Mouse (Mus musculus) hindbrain, postnatal 0 days (tissue): ENCODE data around the gene Cntln. TPM values are rescaled to one million over a fixed set of nuclear protein-coding genes. Genes with fewer than 3 reads are reported as not detected.

Source experiments
- ATAC-seq: fragments of 200-750 bp; cut with Nextera tagmentation; 2 replicates; pipeline ENCODE4 v1.8.0; 2017; ENCODE audit warnings: mild to moderate bottlenecking, moderate TSS enrichment, moderate library complexity
- DNase-seq: peaks from one replicate; pipeline ENCODE4 v3.0.0-alpha.2; 2015; ENCODE audit warnings: low spot score
- H3K27ac ChIP-seq: fragments of 300-500 bp; sonication (generic); 2 replicates; pipeline ENCODE4 v1.5.1; 2014; ENCODE audit warnings: mild to moderate bottlenecking
- H3K27me3 ChIP-seq: fragments of 300-500 bp; sonication (generic); 2 replicates; pipeline ENCODE4 v1.6.1; 2014; ENCODE audit warnings: low read length, mixed read lengths; ENCODE audit not compliant: insufficient read depth
- H3K36me3 ChIP-seq: fragments of 300-500 bp; sonication (generic); 2 replicates; pipeline ENCODE4 v1.6.1; 2014; ENCODE audit warnings: low read length, mixed read lengths; ENCODE audit not compliant: insufficient read depth
- H3K4me1 ChIP-seq: fragments of 300-500 bp; sonication (generic); 2 replicates; pipeline ENCODE4 v1.6.1; 2014; ENCODE audit warnings: antibody characterized with exemption, low read length, mixed read lengths; ENCODE audit not compliant: insufficient read depth
- H3K4me2 ChIP-seq: fragments of 300-500 bp; sonication (generic); 2 replicates; pipeline ENCODE4 v1.6.1; 2014; ENCODE audit warnings: low read depth, mild to moderate bottlenecking, low read length, moderate library complexity, mixed read lengths
- H3K4me3 ChIP-seq: fragments of 300-500 bp; sonication (generic); 2 replicates; pipeline ENCODE4 v1.5.1; 2014; ENCODE audit warnings: low read length
- H3K9ac ChIP-seq: fragments of 300-500 bp; sonication (generic); replicated peaks from 2 replicates; pipeline ENCODE4 v1.6.1; 2014; ENCODE audit warnings: mild to moderate bottlenecking, low read length, moderate library complexity, mixed read lengths
- H3K9me3 ChIP-seq: fragments of 300-500 bp; sonication (generic); 2 replicates; pipeline ENCODE4 v1.6.1; 2016; ENCODE audit warnings: low read length, mixed read lengths
- CTCF ChIP-seq: IDR thresholded peaks from 2 replicates; pipeline ENCODE4 v1.5.1; 2016; ENCODE audit warnings: antibody characterized with exemption, control low read depth, low read depth
- WGBS: fragments of 180-500 bp; shearing (Covaris S2); extraction: QIAGEN DNeasy Blood & Tissue Kit; methylation state at CpG from one replicate; pipeline ENCODE4 v1.1.7; 2014; 5-methylcytosine and 5-hydroxymethylcytosine counted together
- polyA plus RNA-seq: library from polyadenylated mRNA; unstranded; fragments of >200 nt; fragmentation: Nextera tagmentation; extraction: Ambion mirVana; gene quantifications from 2 replicates; pipeline ENCODE4 v1.2.1, GENCODE M21; 2015
- total RNA-seq: library from RNA; depleted of rRNA; stranded (reverse); fragments of >200 nt; gene quantifications from 2 replicates; pipeline ENCODE4 v1.2.3, GENCODE M21; 2014

Cntln gene
- total and polyA plus RNA-seq, 2 experiments from 2014 or later = 5.9 to 9.2 TPM

DNA sequence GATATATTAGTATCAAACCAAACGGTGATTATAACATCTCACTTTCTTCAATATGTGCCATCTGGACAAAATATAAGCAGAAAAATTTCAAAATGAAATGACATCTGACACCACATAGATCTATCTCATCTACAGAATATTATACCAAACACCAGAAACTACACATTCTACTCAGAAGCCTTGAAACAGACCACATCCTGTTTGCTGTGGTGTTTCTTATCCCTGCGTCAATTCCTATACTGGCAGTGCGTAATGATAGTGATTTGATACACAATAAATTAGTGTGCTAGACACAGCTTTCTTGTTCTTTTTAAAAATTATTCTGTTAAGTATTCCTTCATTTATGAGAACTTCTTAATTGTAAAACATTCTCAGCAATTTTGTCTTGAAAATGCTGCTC, 62.3 kb downstream of the Cntln start:
- WGBS = 92% methylated on average over 3 of the region's 3 CpGs
- Histone ChIP-seq H3K27me3 (no peaks in the 10 kb centered on the region), H3K9me3 (no peaks in the 10 kb centered on the region), H3K4me1 (no peaks in the 10 kb centered on the region), H3K4me2 (no peak overlapping the region), H3K27ac (no peak overlapping the region), H3K36me3 (no peaks in the 10 kb centered on the region), H3K4me3 (no peak overlapping the region), H3K9ac (no peak overlapping the region)
- no peak for TF ChIP-seq CTCF
- ATAC-seq (no peak), DNase-seq (no peak)

- Histone ChIP-seq H3K27me3 (no peaks in the 10 kb centered on the region), H3K36me3 (no peaks in the 10 kb centered on the region), H3K4me2 (no peak overlapping the region), H3K4me1 (no peaks in the 10 kb centered on the region), H3K9me3 (no peaks in the 10 kb centered on the region), H3K9ac (no peak overlapping the region), H3K4me3 (no peak overlapping the region), H3K27ac (no peak overlapping the region)
- WGBS = 82% methylated on average over 7 of the region's 7 CpGs
- DNase-seq (no peak), ATAC-seq (no peak)
- TF ChIP-seq CTCF = no peak
Measured at GRCm38 (mm10) chr4:84976875-84977646, 93.0 kb downstream of the Cntln start.

GRCm38 (mm10) chr4:84995520-84996348, 111.6 kb downstream of the Cntln start:
- no peaks in the 10 kb centered on the region for H3K4me1 ChIP-seq
- no peak overlapping the region for H3K4me3 ChIP-seq
- no peak for TF ChIP-seq CTCF
- H3K9me3 ChIP-seq = no peaks in the 10 kb centered on the region
- H3K9ac ChIP-seq = no peak overlapping the region
- DNase-seq (no peak), ATAC-seq (no peak)
- WGBS = 53% methylated on average over 10 of the region's 10 CpGs
- no peaks in the 10 kb centered on the region for H3K36me3 ChIP-seq
- no peaks in the 10 kb centered on the region for H3K27me3 ChIP-seq
- H3K27ac ChIP-seq = no peak overlapping the region
- H3K4me2 ChIP-seq = no peak overlapping the region

DNA sequence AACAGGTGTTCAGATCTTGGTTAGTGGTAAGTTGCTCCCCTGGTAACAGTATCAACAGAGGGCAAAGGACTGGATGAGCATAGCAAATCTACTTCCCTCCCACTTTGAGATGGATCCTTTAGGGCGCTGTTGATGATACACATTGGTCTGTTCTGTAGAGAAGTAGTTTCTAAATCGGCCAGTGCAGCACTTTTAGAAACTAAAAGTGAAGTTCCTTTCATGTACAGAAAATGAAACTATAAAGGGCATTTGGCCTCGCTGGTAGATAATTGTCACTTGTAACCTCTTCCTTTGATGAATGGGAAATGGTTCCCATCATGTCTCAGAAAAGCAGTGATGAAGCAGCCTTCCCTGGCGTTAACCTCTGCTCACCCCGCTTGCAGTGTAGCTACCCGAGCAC, 121.5 kb downstream of the Cntln start:
- no peaks in the 10 kb centered on the region for H3K27me3 ChIP-seq
- no peak for DNase-seq
- no peaks in the 10 kb centered on the region for H3K9me3 ChIP-seq
- no peak for TF ChIP-seq CTCF
- no peak overlapping the region for H3K4me3 ChIP-seq
- 77% methylated on average over 6 of the region's 6 CpGs for WGBS
- H3K4me2 ChIP-seq = no peak overlapping the region
- H3K4me1 ChIP-seq = no peaks in the 10 kb centered on the region
- H3K27ac ChIP-seq = no peak overlapping the region
- ATAC-seq = no peak
- no peaks in the 10 kb centered on the region for H3K36me3 ChIP-seq
- H3K9ac ChIP-seq = no peak overlapping the region

DNA sequence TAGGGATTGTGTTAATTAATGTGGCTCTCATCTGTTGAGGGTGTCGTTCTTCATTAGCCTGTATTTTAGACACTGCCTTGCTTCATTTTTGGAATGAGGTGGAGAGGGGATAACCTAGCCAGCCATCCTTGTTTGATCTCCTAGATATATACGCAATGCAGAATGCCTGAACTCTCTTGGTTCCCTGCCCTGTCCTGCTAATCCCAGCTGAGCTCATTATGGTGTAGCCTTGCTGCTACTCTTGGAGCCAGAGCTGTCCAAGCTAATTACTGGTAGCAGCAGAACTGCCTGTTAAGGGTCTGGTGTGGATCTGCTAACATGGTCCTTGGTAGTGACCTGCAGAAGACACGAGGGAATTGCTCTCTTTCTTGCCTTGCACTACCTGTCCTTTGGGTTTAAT, 122.7 kb downstream of the Cntln start:
- peak; percentile 36 for DNase-seq
- H3K4me2 ChIP-seq = no peak overlapping the region
- H3K4me3 ChIP-seq = no peak overlapping the region
- 58% methylated on average over 3 of the region's 3 CpGs for WGBS
- H3K36me3 ChIP-seq = no peaks in the 10 kb centered on the region
- H3K4me1 ChIP-seq = no peaks in the 10 kb centered on the region
- no peak for TF ChIP-seq CTCF
- no peaks in the 10 kb centered on the region for H3K27me3 ChIP-seq
- H3K9ac ChIP-seq = no peak overlapping the region
- no peak for ATAC-seq
- no peaks in the 10 kb centered on the region for H3K9me3 ChIP-seq
- no peak overlapping the region for H3K27ac ChIP-seq

DNA sequence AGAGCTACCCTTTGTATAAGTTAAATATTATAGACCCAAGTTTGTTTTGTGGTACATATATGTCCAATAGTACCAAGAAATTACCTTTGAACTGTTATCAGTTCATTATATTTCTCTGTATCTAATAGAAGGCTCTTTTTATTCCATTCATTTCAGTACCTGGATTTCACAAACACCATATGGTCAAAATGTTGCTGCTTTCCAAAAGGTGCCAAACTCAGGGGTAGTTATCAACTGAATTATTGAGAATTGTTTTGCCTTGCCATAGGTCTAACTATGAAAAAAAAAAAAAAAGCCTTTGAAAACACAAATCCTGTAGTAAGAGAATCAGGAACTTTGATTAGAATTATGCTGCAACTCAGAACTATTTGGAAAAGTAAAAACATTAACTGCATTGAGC, 126.7 kb downstream of the Cntln start:
- DNase-seq (no peak), ATAC-seq (no peak)
- no peak overlapping the region for H3K4me2 ChIP-seq
- H3K4me3 ChIP-seq = no peak overlapping the region
- H3K27ac ChIP-seq = no peak overlapping the region
- no peak for TF ChIP-seq CTCF
- H3K9me3 ChIP-seq = no peaks in the 10 kb centered on the region
- no peak overlapping the region for H3K9ac ChIP-seq
- no peaks in the 10 kb centered on the region for H3K4me1 ChIP-seq
- H3K27me3 ChIP-seq = no peaks in the 10 kb centered on the region
- no peaks in the 10 kb centered on the region for H3K36me3 ChIP-seq

DNA sequence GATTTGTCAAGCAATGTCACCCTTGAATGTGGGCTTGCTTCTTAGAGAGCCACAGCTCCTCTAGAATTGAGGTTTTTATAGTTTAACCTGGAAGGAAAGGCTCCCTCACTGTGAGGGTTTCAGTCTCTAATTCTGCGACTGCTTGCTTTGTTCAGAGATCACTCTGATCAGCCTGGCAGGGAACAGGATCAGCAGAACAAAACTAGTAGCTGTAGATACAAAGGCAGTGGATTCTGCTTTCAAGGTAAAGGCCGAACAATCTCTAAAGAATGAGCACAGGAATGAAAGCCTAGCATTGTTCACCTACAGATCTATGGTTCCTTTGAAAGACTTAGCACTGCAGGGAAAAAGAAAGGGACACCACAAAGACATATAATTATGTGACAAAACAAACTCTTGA, 161.6 kb downstream of the Cntln start:
- no peaks in the 10 kb centered on the region for H3K36me3 ChIP-seq
- H3K9me3 ChIP-seq = no peaks in the 10 kb centered on the region
- 19% methylated on average over 2 of the region's 2 CpGs for WGBS
- DNase-seq = no peak
- no peak for ATAC-seq
- H3K9ac ChIP-seq = no peak overlapping the region
- no peak overlapping the region for H3K27ac ChIP-seq
- no peak overlapping the region for H3K4me3 ChIP-seq
- no peaks in the 10 kb centered on the region for H3K27me3 ChIP-seq
- H3K4me2 ChIP-seq = no peak overlapping the region
- H3K4me1 ChIP-seq = no peaks in the 10 kb centered on the region
- TF ChIP-seq CTCF = no peak
